In genomic region chr2:170720386-170720785, GRCm38 (mm10) we compare ENCODE assay signal across 24 mouse cellular contexts. TPM values are rescaled to one million over a fixed set of nuclear protein-coding genes. Genes with fewer than 3 reads are reported as not detected.
DNase-seq lines count a peak whose midpoint lies in the region; ATAC-seq and TF ChIP-seq lines count a peak whose summit lies in the region.
"Had no signal": no experiment of that assay in that cellular context is flagged by ENCODE, and none has a peak within 500 bp of the region (broad histone marks: within the 10 kb centered on the region; RNA-seq: fewer than 3 reads in every experiment).

No protein-coding gene starts in this region.

- no peak for DNase-seq in forebrain, embryonic 11.5 days (ENCODE audit: low spot score)
- no peak for DNase-seq in forebrain, embryonic 10.5 days (ENCODE audit: extremely low spot score, low spot score)
- DNase-seq in midbrain, embryonic 10.5 days (ENCODE audit: low spot score) = no peak
- DNase-seq in hindbrain, embryonic 11.5 days (ENCODE audit: low spot score) = no peak
- DNase-seq in midbrain, postnatal 0 days (ENCODE audit: low spot score) = peak; percentile 45
- no peak for DNase-seq in lung, postnatal 14 days
- no peak for DNase-seq in adrenal gland, postnatal 4 days (ENCODE audit: low spot score in 2 of 2)
- DNase-seq: gastrocnemius, postnatal 10 days; heart, adult 2 months; heart, postnatal 4 days; kidney, postnatal 4 days; layer of hippocampus, adult 9-11 months; left cerebral cortex, postnatal 4 days; liver; lung, adult 18-20 months; lung, postnatal 36 days; thymus, postnatal 14 days had no signal

- H3K4me3 ChIP-seq in forebrain, embryonic 11.5 days (ENCODE audit: low read depth, low read length) = no peak overlapping the region
- H3K4me3 ChIP-seq in forebrain, embryonic 10.5 days = no peak overlapping the region
- H3K4me3 ChIP-seq in midbrain, embryonic 10.5 days = no peak overlapping the region
- no peak overlapping the region for H3K4me3 ChIP-seq in midbrain, embryonic 16.5 days (ENCODE audit: low read depth, low read length)
- H3K4me3 ChIP-seq in hindbrain, embryonic 11.5 days (ENCODE audit: low read depth, low read length) = no peak overlapping the region
- H3K4me3 ChIP-seq in midbrain, postnatal 0 days (ENCODE audit: low read depth, low read length) = no peak overlapping the region
- H3K4me3 ChIP-seq: heart, adult 2 months; heart, embryonic 15.5 days; kidney, embryonic 15.5 days; left cerebral cortex, adult 2 months had no signal

- H3K4me2 ChIP-seq in forebrain, embryonic 11.5 days (ENCODE audit: low read depth, low read length, severe bottlenecking) = no peak overlapping the region
- H3K4me2 ChIP-seq in midbrain, embryonic 16.5 days (ENCODE audit: low read length) = no peak overlapping the region
- no peak overlapping the region for H3K4me2 ChIP-seq in hindbrain, embryonic 11.5 days (replicated peaks; ENCODE audit: low read depth, low read length)
- H3K4me2 ChIP-seq in midbrain, postnatal 0 days (ENCODE audit: low read depth, low read length, poor library complexity, severe bottlenecking) = no peak overlapping the region
- H3K4me2 ChIP-seq: heart, embryonic 15.5 days; kidney, embryonic 15.5 days had no signal

- 52% methylated on average over 4 of the region's 4 CpGs for WGBS in forebrain, embryonic 11.5 days
- WGBS in forebrain, embryonic 10.5 days = 59% methylated on average over 4 of the region's 4 CpGs
- WGBS in midbrain, embryonic 10.5 days = 52% methylated on average over 4 of the region's 4 CpGs
- 38% methylated on average over 4 of the region's 4 CpGs for WGBS in midbrain, embryonic 16.5 days
- WGBS in hindbrain, embryonic 11.5 days = 42% methylated on average over 4 of the region's 4 CpGs
- WGBS in midbrain, postnatal 0 days = 54% methylated on average over 4 of the region's 4 CpGs

- peak; percentile 51; the same call in 1 of the 2 replicates for ATAC-seq in forebrain, embryonic 11.5 days (replicated peaks; ENCODE audit: low FRiP score)
- no peak for ATAC-seq in midbrain, embryonic 16.5 days
- peak; percentile 40; the same call in 1 of the 2 replicates for ATAC-seq in hindbrain, embryonic 11.5 days (ENCODE audit: low FRiP score)
- no peak for ATAC-seq in midbrain, postnatal 0 days (ENCODE audit: low FRiP score)
- ATAC-seq: intestine, embryonic 16.5 days had no signal

- H3K27ac ChIP-seq in forebrain, embryonic 11.5 days (ENCODE audit: low read depth, low read length) = no peak overlapping the region
- H3K27ac ChIP-seq in forebrain, embryonic 10.5 days = no peak overlapping the region
- peak overlapping the region; percentile 28; the same call in 1 of the 2 replicates for H3K27ac ChIP-seq in midbrain, embryonic 10.5 days (replicated peaks)
- no peak overlapping the region for H3K27ac ChIP-seq in midbrain, embryonic 16.5 days (ENCODE audit: low read length)
- H3K27ac ChIP-seq in hindbrain, embryonic 11.5 days (ENCODE audit: low read depth, low read length) = no peak overlapping the region
- no peak overlapping the region for H3K27ac ChIP-seq in midbrain, postnatal 0 days (ENCODE audit: low read depth, low read length)
- H3K27ac ChIP-seq: heart, adult 2 months; heart, embryonic 15.5 days; kidney, embryonic 15.5 days; left cerebral cortex, adult 2 months had no signal

- H3K9ac ChIP-seq in forebrain, embryonic 11.5 days (ENCODE audit: low read length) = no peak overlapping the region
- H3K9ac ChIP-seq in midbrain, embryonic 16.5 days (ENCODE audit: low read depth, low read length) = no peak overlapping the region
- H3K9ac ChIP-seq in hindbrain, embryonic 11.5 days (ENCODE audit: low read depth, low read length) = no peak overlapping the region
- no peak overlapping the region for H3K9ac ChIP-seq in midbrain, postnatal 0 days (replicated peaks; ENCODE audit: low read length, poor library complexity, severe bottlenecking)
- H3K9ac ChIP-seq: heart, embryonic 15.5 days; kidney, embryonic 15.5 days had no signal

- H3K9me3 ChIP-seq in forebrain, embryonic 11.5 days (ENCODE audit: control insufficient read depth, low read length) = no peaks in the 10 kb centered on the region; the same call in 1 of the 2 replicates
- H3K9me3 ChIP-seq in forebrain, embryonic 10.5 days = no peaks in the 10 kb centered on the region
- no peaks in the 10 kb centered on the region for H3K9me3 ChIP-seq in midbrain, embryonic 10.5 days (replicated peaks)
- H3K9me3 ChIP-seq in midbrain, embryonic 16.5 days (replicated peaks; ENCODE audit: control insufficient read depth, low read length, poor library complexity, severe bottlenecking) = no peaks in the 10 kb centered on the region
- H3K9me3 ChIP-seq in hindbrain, embryonic 11.5 days (ENCODE audit: control insufficient read depth, low read length) = no peaks in the 10 kb centered on the region
- H3K9me3 ChIP-seq in midbrain, postnatal 0 days (ENCODE audit: low read length) = no peaks in the 10 kb centered on the region
- H3K9me3 ChIP-seq: heart, embryonic 15.5 days; kidney, embryonic 15.5 days had no signal

- no peaks in the 10 kb centered on the region for H3K36me3 ChIP-seq in forebrain, embryonic 11.5 days (ENCODE audit: control insufficient read depth, insufficient read depth, low read length)
- H3K36me3 ChIP-seq in forebrain, embryonic 10.5 days (replicated peaks) = no peaks in the 10 kb centered on the region
- H3K36me3 ChIP-seq in midbrain, embryonic 10.5 days = no peaks in the 10 kb centered on the region
- H3K36me3 ChIP-seq in midbrain, embryonic 16.5 days (ENCODE audit: control insufficient read depth, insufficient read depth, low read length) = no peaks in the 10 kb centered on the region
- H3K36me3 ChIP-seq in hindbrain, embryonic 11.5 days (ENCODE audit: control insufficient read depth, insufficient read depth, low read length) = no peaks in the 10 kb centered on the region
- no peaks in the 10 kb centered on the region for H3K36me3 ChIP-seq in midbrain, postnatal 0 days (ENCODE audit: insufficient read depth, low read length)
- H3K36me3 ChIP-seq: heart, embryonic 15.5 days; kidney, embryonic 15.5 days had no signal

- H3K4me1 ChIP-seq in forebrain, embryonic 11.5 days (replicated peaks; ENCODE audit: control insufficient read depth, insufficient read depth, low read length) = no peaks in the 10 kb centered on the region
- H3K4me1 ChIP-seq in forebrain, embryonic 10.5 days = peaks cover 11% of the 10 kb centered on the region
- H3K4me1 ChIP-seq in midbrain, embryonic 10.5 days = 0 out of 2 replicates have a peak, but pooled peaks cover 7% of the 10 kb centered on the region
- H3K4me1 ChIP-seq in midbrain, embryonic 16.5 days (ENCODE audit: control insufficient read depth, insufficient read depth, low read length) = no peaks in the 10 kb centered on the region
- H3K4me1 ChIP-seq in hindbrain, embryonic 11.5 days (replicated peaks; ENCODE audit: control insufficient read depth, insufficient read depth, low read length) = no peaks in the 10 kb centered on the region
- H3K4me1 ChIP-seq in midbrain, postnatal 0 days (ENCODE audit: insufficient read depth, low read length) = 0 out of 2 replicates have a peak, but pooled peaks cover 4% of the 10 kb centered on the region
- H3K4me1 ChIP-seq: heart, embryonic 15.5 days had no signal

- H3K27me3 ChIP-seq in forebrain, embryonic 11.5 days (ENCODE audit: control insufficient read depth, insufficient read depth, low read length) = no peaks in the 10 kb centered on the region
- no peaks in the 10 kb centered on the region for H3K27me3 ChIP-seq in forebrain, embryonic 10.5 days (ENCODE audit: poor library complexity, severe bottlenecking)
- no peaks in the 10 kb centered on the region for H3K27me3 ChIP-seq in midbrain, embryonic 10.5 days (ENCODE audit: low read depth, poor library complexity, severe bottlenecking)
- no peaks in the 10 kb centered on the region for H3K27me3 ChIP-seq in midbrain, embryonic 16.5 days (ENCODE audit: control insufficient read depth, insufficient read depth, low read depth, low read length)
- no peaks in the 10 kb centered on the region for H3K27me3 ChIP-seq in hindbrain, embryonic 11.5 days (ENCODE audit: control insufficient read depth, insufficient read depth, low read length)
- no peaks in the 10 kb centered on the region for H3K27me3 ChIP-seq in midbrain, postnatal 0 days (ENCODE audit: insufficient read depth, low read length)
- H3K27me3 ChIP-seq: CH12.LX; heart, embryonic 15.5 days had no signal

- TF ChIP-seq CTCF in midbrain, postnatal 0 days (IDR thresholded peaks at IDR 0.05) = no peak

RNA-seq across cellular contexts. Expression of gene Dok5, which starts 11.2 kb away (rescaled TPM):
- 6.2 and 8.1 TPM in 2 replicates for polyA plus RNA-seq in forebrain, embryonic 11.5 days (2014; fragmentation: Nextera tagmentation; extraction: Ambion mirVana)
- 4.6 and 6.1 TPM in 2 replicates for polyA plus RNA-seq in forebrain, embryonic 10.5 days (2016; fragmentation: Nextera tagmentation; extraction: Ambion mirVana)
- polyA plus RNA-seq in midbrain, embryonic 10.5 days (2016; fragmentation: Nextera tagmentation; extraction: Ambion mirVana) = 12.4 and 17.8 TPM in 2 replicates
- polyA plus RNA-seq in midbrain, embryonic 16.5 days (2015; fragmentation: Nextera tagmentation; extraction: Ambion mirVana) = 50.4 and 57.8 TPM in 2 replicates
- 18.0 and 19.4 TPM in 2 replicates for polyA plus RNA-seq in hindbrain, embryonic 11.5 days (2014; fragmentation: Nextera tagmentation; extraction: Ambion mirVana)
- total RNA-seq in midbrain, postnatal 0 days (2014; rRNA removed) = 27.0 and 29.3 TPM in 2 replicates
- polyA plus RNA-seq in midbrain, postnatal 0 days (2015; fragmentation: Nextera tagmentation; extraction: Ambion mirVana) = 35.2 and 36.9 TPM in 2 replicates
- total RNA-seq in adrenal gland, postnatal 4 days (2021) = 1 to 10 TPM; 1.7 to 1.9 TPM
- total RNA-seq: CH12.LX; megakaryocyte-erythroid progenitor cell, adult 5-6 weeks had no signal

Comparison
In these comparisons a context has a peak if more than half of its experiments do, and no peak if none do; other contexts are left out.
1. ATAC-seq: peak in forebrain, embryonic 11.5 days (single experiment) and hindbrain, embryonic 11.5 days (single experiment); none in midbrain, embryonic 16.5 days (single experiment) and midbrain, postnatal 0 days (single experiment).